Mouse (Mus musculus): ENCODE results near the gene Cdca4. TPM values are rescaled to one million over a fixed set of nuclear protein-coding genes. Genes with fewer than 3 reads are reported as not detected.
A peak's percentile ranks its signal among the peaks of the same experiment; 100 is the strongest.
"Not testable (repeated sequence)": the region's sequence is repeated elsewhere in the genome, so short reads cannot be mapped to it uniquely, and the experiment has no call there.

The Cdca4 gene
- polyA plus RNA-seq, 1 experiment from 2014 or later: 53.2 TPM

DNA sequence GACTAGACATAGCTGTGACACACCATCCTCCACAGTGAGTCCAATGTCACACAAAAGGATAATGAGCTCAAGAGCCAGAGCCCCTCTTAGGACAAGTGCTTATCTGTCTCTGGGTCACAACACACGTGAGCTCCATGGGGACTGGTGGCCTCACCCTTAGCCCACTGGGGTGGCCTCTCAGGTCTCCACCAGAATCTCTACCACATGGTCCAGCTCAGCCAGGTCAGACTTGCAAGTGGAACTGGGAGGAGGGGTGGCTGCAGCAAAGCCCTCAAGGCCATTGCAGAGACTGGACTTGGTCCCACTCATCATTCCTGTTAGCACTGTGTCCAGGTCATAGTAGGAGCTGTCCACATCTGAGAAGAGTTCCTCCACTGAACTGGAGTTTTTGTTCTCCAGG is 8.0 kb downstream of the Cdca4 start:
- WGBS: 19% methylated on average over 1 of the region's 1 CpGs
- Histone ChIP-seq H3K4me1 (ENCODE audit: control insufficient read depth, insufficient read depth, low read length) (peaks cover 43% of the 10 kb centered on the region), H3K27ac (ENCODE audit: low read length) (peak overlapping the region; percentile 66), H3K9me3 (replicated peaks; ENCODE audit: control insufficient read depth, low read length) (no peaks in the 10 kb centered on the region), H3K27me3 (ENCODE audit: control insufficient read depth, insufficient read depth, low read length) (no peaks in the 10 kb centered on the region), H3K9ac (ENCODE audit: low read length) (no peak overlapping the region), H3K4me2 (ENCODE audit: low read depth, low read length) (no peak overlapping the region), H3K4me3 (ENCODE audit: low read length) (no peak overlapping the region), H3K36me3 (ENCODE audit: control insufficient read depth, insufficient read depth) (peaks cover 28% of the 10 kb centered on the region)
- ATAC-seq (replicated peaks; ENCODE audit: extremely low read depth, insufficient read depth, low FRiP score): peak; percentile 35; the same call in 1 of the 2 replicates

DNA sequence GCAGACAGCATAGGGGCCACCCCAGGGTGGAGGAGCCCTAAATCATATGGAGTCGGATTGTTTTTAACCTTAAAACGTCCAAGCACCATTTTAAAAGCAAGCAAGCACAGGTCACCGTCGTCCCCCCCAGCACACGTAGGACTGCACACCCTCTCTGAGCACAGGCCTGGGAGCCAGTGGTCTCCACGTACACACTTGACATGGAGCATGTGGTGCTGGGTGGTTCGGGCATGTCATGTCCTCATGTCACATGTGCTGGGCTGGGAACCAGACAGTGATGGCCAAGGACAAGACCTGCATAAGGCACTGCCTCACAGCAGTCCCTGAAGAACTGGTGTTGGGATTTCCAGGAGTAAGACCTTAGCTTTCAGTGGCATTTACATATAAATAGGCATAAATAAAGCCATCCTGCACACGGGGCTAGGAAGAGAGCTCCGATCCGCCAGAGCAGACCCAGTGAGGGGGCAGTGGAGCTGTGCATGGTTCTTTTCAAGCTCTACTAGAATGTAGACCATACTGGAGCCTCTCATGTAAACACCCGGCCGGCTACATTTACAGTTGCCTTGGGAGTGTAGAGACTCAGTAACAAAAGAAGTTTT is 8.7 kb downstream of the Cdca4 start:
- Histone ChIP-seq H3K27ac (ENCODE audit: low read length) (no peak overlapping the region), H3K36me3 (ENCODE audit: control insufficient read depth, insufficient read depth) (peaks cover 28% of the 10 kb centered on the region), H3K9me3 (replicated peaks; ENCODE audit: control insufficient read depth, low read length) (no peaks in the 10 kb centered on the region), H3K4me1 (ENCODE audit: control insufficient read depth, insufficient read depth, low read length) (peaks cover 38% of the 10 kb centered on the region), H3K27me3 (ENCODE audit: control insufficient read depth, insufficient read depth, low read length) (no peaks in the 10 kb centered on the region), H3K4me3 (ENCODE audit: low read length) (no peak overlapping the region), H3K9ac (ENCODE audit: low read length) (no peak overlapping the region), H3K4me2 (ENCODE audit: low read depth, low read length) (no peak overlapping the region)
- no peak for ATAC-seq (replicated peaks; ENCODE audit: extremely low read depth, insufficient read depth, low FRiP score)
- 79% methylated on average over 12 of the region's 12 CpGs for WGBS

DNA sequence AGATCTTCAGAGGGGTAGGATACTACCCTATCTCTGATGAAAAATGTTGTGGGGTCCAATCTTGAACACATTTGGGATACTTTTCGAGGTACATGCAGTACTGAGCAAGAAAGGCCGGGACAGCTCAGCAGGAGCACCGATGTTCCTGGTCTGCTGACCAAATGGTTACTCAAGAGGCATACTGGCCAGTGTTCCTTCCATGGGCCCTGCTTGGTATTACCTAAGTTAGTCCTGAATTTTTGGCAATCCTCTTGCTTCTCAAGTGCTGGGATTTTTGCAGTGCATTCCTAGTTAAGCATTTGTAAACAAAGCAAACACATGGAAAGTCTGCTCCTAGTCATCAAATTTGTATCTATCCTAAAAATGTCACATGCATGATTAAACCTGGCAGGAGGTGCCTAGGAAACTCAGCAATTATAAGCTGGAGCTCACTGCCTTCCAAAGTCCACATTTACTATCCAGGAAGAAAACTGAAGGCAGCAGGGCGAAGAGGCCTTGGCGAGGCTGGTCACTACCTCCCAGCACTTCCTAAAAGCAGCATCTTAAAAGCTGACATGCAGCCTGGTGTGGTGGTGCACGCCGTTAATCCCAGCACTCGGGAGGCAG is 10.1 kb downstream of the Cdca4 start:
- WGBS: 92% methylated on average over 8 of the region's 8 CpGs
- H3K27ac ChIP-seq (ENCODE audit: low read length): no peak overlapping the region
- no peaks in the 10 kb centered on the region for H3K9me3 ChIP-seq (replicated peaks; ENCODE audit: control insufficient read depth, low read length)
- H3K4me3 ChIP-seq (ENCODE audit: low read length): no peak overlapping the region
- H3K4me2 ChIP-seq (ENCODE audit: low read depth, low read length): no peak overlapping the region
- no peaks in the 10 kb centered on the region for H3K27me3 ChIP-seq (ENCODE audit: control insufficient read depth, insufficient read depth, low read length)
- H3K9ac ChIP-seq (ENCODE audit: low read length): no peak overlapping the region
- no peak for ATAC-seq (replicated peaks; ENCODE audit: extremely low read depth, insufficient read depth, low FRiP score)
- peaks cover 25% of the 10 kb centered on the region for H3K36me3 ChIP-seq (ENCODE audit: control insufficient read depth, insufficient read depth)
- H3K4me1 ChIP-seq (ENCODE audit: control insufficient read depth, insufficient read depth, low read length): peaks cover 29% of the 10 kb centered on the region

DNA sequence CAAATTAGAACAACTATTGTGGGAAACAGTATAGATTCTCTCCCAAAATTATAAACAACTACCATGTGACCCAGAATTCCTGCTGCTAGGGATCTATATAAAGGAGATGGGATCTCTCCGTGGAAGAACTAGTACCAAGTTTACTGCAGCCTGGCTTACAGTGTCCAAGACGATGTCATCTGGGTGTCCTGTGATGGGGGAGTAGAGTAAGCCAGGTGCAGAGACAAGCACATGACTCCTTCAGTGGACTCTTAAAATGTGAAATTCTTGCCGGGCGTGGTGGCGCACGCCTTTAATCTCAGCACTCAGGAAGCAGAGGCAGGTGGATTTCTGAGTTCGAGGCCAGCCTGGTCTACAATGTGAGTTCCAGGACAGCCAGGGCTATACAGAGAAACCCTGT is 12.4 kb downstream of the Cdca4 start:
- H3K36me3 ChIP-seq (ENCODE audit: control insufficient read depth, insufficient read depth): peaks cover 25% of the 10 kb centered on the region
- ATAC-seq (replicated peaks; ENCODE audit: extremely low read depth, insufficient read depth, low FRiP score); H3K27ac ChIP-seq (ENCODE audit: low read length): not testable (repeated sequence)

DNA sequence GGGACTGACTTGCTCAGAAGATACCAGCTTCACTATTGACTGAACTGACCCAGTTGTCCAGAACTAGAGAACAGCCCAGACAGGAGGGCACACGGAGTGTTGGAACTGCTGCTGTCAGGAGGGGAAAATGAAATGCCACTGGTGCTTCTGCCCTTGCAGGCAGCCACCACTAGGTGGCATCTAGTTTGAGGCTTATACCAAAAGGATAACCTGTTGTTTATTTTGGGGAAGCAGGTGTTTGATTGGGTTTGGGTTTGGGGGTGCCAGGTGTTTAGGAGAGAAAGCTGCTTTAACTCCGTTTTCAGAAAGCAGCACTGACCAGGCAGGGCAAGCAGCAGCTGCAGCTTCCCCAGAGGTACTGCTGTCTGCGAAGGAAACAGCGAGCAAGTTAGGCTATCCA is 12.9 kb downstream of the Cdca4 start:
- ATAC-seq (replicated peaks; ENCODE audit: extremely low read depth, insufficient read depth, low FRiP score): no peak
- no peaks in the 10 kb centered on the region for H3K9me3 ChIP-seq (replicated peaks; ENCODE audit: control insufficient read depth, low read length)

More for the DNA sequence above, 12.4 kb downstream of the Cdca4 start:
- WGBS: 74% methylated on average over 7 of the region's 7 CpGs
- not testable (repeated sequence) for H3K4me2 ChIP-seq (ENCODE audit: low read depth, low read length); H3K27me3 ChIP-seq (ENCODE audit: control insufficient read depth, insufficient read depth, low read length); H3K4me3 ChIP-seq (ENCODE audit: low read length); H3K4me1 ChIP-seq (ENCODE audit: control insufficient read depth, insufficient read depth, low read length); H3K9me3 ChIP-seq (replicated peaks; ENCODE audit: control insufficient read depth, low read length); H3K9ac ChIP-seq (ENCODE audit: low read length)

DNA sequence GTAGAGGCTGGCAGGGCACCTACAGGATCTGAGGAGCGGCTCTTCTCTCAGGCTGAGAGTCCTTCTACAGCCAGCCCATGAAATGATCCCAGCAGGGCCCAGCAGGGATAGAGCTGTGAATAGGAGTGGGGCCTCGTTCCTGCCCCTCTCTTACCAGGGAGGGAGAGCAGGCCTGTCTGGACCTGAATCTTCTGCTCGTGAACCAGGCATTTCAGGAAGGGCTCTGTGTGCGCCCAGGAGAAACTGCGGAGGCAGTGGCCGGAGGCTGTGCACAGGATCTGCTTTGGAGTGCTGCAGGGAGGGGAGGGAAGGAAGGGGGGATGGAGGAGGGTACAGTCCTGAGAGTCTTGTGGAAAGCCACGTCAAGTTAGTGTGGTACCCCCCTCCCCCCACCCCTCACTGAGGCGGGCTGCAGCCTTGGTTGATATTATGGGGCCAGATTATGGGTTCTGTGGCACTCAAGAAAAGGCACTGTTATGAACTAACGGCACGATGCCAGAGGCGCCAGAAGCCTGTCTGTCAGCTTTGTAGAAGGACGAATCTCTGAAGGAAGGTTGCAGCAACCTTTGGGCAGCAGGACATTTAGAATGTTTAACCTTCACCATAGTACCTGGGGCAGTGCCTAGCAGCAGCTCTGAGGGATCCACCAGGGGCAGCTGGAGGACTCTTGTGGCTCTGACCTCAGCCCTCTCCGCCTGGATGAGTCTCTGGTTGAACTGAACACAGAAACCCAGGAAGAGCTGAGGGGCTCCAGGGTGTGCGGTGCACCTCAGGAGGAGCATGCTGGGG is 14.3 kb downstream of the Cdca4 start:
- no peak overlapping the region for H3K4me2 ChIP-seq (ENCODE audit: low read depth, low read length)
- H3K36me3 ChIP-seq (ENCODE audit: control insufficient read depth, insufficient read depth): peaks cover 16% of the 10 kb centered on the region
- no peak overlapping the region for H3K4me3 ChIP-seq (ENCODE audit: low read length)

More for the DNA sequence above, 12.9 kb downstream of the Cdca4 start:
- H3K4me3 ChIP-seq (ENCODE audit: low read length): no peak overlapping the region
- peaks cover 24% of the 10 kb centered on the region for H3K36me3 ChIP-seq (ENCODE audit: control insufficient read depth, insufficient read depth)
- H3K27ac ChIP-seq (ENCODE audit: low read length): no peak overlapping the region
- peaks cover 7% of the 10 kb centered on the region for H3K4me1 ChIP-seq (ENCODE audit: control insufficient read depth, insufficient read depth, low read length)
- no peak overlapping the region for H3K4me2 ChIP-seq (ENCODE audit: low read depth, low read length)
- H3K9ac ChIP-seq (ENCODE audit: low read length): no peak overlapping the region
- no peaks in the 10 kb centered on the region for H3K27me3 ChIP-seq (ENCODE audit: control insufficient read depth, insufficient read depth, low read length)
- 48% methylated on average over 4 of the region's 4 CpGs for WGBS

DNA sequence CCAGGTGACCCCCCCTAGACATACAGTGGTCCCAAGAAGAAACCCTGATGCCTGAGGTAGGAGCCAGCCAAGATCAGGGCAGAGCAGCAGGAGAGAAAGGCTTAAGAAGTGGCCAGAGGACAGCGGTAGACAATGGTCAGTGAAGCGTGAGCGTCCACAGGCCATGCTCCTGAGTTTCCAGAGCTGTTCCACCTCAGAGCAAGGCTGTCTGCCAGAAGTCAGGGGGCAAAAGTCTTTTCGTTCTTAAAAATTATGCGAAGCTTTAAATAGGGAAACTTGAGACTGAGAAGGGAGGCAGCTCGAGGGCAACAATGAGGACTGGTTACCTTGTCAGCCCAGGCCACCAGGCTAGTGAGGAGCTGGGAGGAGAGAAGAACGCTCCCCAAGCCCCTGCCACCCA is 15.9 kb downstream of the Cdca4 start:
- WGBS: 93% methylated on average over 7 of the region's 7 CpGs
- no peak for ATAC-seq (replicated peaks; ENCODE audit: extremely low read depth, insufficient read depth, low FRiP score)
- Histone ChIP-seq H3K4me3 (ENCODE audit: low read length) (no peak overlapping the region), H3K27me3 (ENCODE audit: control insufficient read depth, insufficient read depth, low read length) (no peaks in the 10 kb centered on the region), H3K4me1 (ENCODE audit: control insufficient read depth, insufficient read depth, low read length) (peaks cover 20% of the 10 kb centered on the region), H3K36me3 (ENCODE audit: control insufficient read depth, insufficient read depth) (peaks cover under 1% of the 10 kb centered on the region), H3K9ac (ENCODE audit: low read length) (no peak overlapping the region), H3K4me2 (ENCODE audit: low read depth, low read length) (no peak overlapping the region), H3K9me3 (replicated peaks; ENCODE audit: control insufficient read depth, low read length) (no peaks in the 10 kb centered on the region), H3K27ac (ENCODE audit: low read length) (no peak overlapping the region)

More for the DNA sequence above, 14.3 kb downstream of the Cdca4 start:
- Histone ChIP-seq H3K9me3 (replicated peaks; ENCODE audit: control insufficient read depth, low read length) (no peaks in the 10 kb centered on the region), H3K27ac (ENCODE audit: low read length) (no peak overlapping the region), H3K4me1 (ENCODE audit: control insufficient read depth, insufficient read depth, low read length) (peaks cover 15% of the 10 kb centered on the region), H3K9ac (ENCODE audit: low read length) (no peak overlapping the region), H3K27me3 (ENCODE audit: control insufficient read depth, insufficient read depth, low read length) (no peaks in the 10 kb centered on the region)
- ATAC-seq (replicated peaks; ENCODE audit: extremely low read depth, insufficient read depth, low FRiP score): no peak
- 73% methylated on average over 14 of the region's 14 CpGs for WGBS

DNA sequence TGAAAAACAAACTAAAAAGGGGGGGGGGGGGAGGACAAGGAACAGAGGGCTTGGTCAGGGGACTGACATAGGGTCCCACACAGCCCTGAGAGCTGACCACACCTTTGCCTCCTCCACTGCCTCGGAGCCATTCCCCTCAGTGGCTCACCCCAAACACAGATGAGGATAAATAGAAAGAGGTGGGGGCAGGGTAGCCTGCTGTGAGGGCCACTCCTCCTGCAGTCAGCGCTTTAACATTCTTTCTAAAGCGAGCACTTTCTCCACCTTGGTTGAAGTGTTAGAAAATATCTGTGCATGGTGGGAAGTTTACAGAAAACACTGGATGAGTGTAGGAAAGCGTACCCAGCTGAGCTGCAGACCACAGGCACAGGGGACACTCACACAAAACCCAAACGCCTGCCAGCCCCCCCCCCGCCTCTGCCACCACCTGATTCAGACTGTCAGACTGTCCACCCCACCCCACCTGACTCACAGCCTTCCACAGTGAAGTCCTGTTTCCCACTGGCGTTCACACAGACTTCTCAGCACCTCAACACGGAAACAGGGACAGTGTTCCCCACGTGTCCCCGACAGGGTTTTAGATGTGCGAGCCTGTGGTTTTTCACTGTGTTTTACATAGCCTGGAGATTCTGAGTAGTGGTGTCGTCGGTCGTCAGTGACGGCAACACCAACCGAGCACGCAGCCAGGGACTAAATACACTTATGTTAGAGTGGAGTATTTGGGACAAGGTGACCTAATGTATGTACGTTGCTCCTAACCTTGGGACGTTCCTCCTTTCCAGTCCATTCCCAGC is 18.9 kb downstream of the Cdca4 start:
- H3K4me1 ChIP-seq (ENCODE audit: control insufficient read depth, insufficient read depth, low read length): peaks cover 20% of the 10 kb centered on the region
- no peaks in the 10 kb centered on the region for H3K27me3 ChIP-seq (ENCODE audit: control insufficient read depth, insufficient read depth, low read length)
- 48% methylated on average over 19 of the region's 19 CpGs for WGBS
- H3K4me2 ChIP-seq (ENCODE audit: low read depth, low read length): peak overlapping the region; percentile 91
- ATAC-seq (replicated peaks; ENCODE audit: extremely low read depth, insufficient read depth, low FRiP score): no peak
- no peaks in the 10 kb centered on the region; the same call in 1 of the 2 replicates for H3K36me3 ChIP-seq (ENCODE audit: control insufficient read depth, insufficient read depth)
- 0 out of 2 replicates have a peak overlapping the region, but pooled peaks have one; percentile 9 for H3K9ac ChIP-seq (ENCODE audit: low read length)
- no peak overlapping the region for H3K27ac ChIP-seq (ENCODE audit: low read length)
- H3K9me3 ChIP-seq (replicated peaks; ENCODE audit: control insufficient read depth, low read length): no peaks in the 10 kb centered on the region
- H3K4me3 ChIP-seq (ENCODE audit: low read length): no peak overlapping the region; the same call in 1 of the 2 replicates

All from heart, embryonic 16.5 days (tissue).